ENCODE assay signal across 8 mouse cellular contexts in the genomic region with DNA sequence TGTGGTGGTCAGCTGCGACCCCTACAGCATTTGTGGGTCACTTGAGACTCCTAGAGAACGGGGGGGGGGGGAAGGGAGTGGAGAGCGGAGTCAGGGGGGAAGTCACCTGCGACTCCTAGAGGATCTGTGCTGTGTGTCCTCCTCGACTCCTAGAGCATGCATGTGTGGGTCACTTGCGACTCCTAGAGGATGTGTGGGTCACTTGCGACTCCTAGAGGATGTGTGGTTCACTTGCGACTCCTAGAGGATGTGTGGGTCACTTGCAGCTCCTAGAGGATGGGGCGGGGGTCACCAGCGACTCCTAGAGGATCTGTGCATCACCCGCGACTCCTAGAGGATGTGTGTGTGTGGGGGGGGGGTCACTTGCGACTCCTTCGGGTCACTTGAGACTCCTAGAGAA. TPM values are rescaled to one million over a fixed set of nuclear protein-coding genes. Genes with fewer than 3 reads are reported as not detected.
DNase-seq lines count a peak whose midpoint lies in the region; ATAC-seq lines count a peak whose summit lies in the region.

No protein-coding gene starts in this region.

- no peaks in the 10 kb centered on the region for H3K4me1 ChIP-seq in kidney, embryonic 16.5 days (ENCODE audit: insufficient read depth, low read length)

- DNase-seq in frontal cortex, postnatal 25 days (ENCODE audit: low spot score in 2 of 2): no peak
- peak; percentile 56 for DNase-seq in 3T3-L1 (ENCODE audit: low read depth, low spot score)
- DNase-seq in R1 (ENCODE audit: low read depth, low spot score): peak; percentile 97
- DNase-seq in forelimb bud, embryonic 11.5 days (ENCODE audit: low read depth, low spot score): peak; percentile 42
- DNase-seq in urinary bladder, postnatal 4 days (ENCODE audit: low spot score in 2 of 2): no peak

- WGBS in kidney, embryonic 16.5 days: 60% methylated on average over 14 of the region's 14 CpGs

- H3K9ac ChIP-seq in kidney, embryonic 16.5 days (replicated peaks; ENCODE audit: low read length): no peak overlapping the region

- no peaks in the 10 kb centered on the region for H3K36me3 ChIP-seq in kidney, embryonic 16.5 days (ENCODE audit: insufficient read depth, low read length)

- H3K27me3 ChIP-seq in kidney, embryonic 16.5 days (ENCODE audit: insufficient read depth, low read length): no peaks in the 10 kb centered on the region

- no peak overlapping the region for H3K27ac ChIP-seq in kidney, embryonic 16.5 days (ENCODE audit: low read length)

- H3K4me3 ChIP-seq in kidney, embryonic 16.5 days (ENCODE audit: low read length): no peak overlapping the region

- peak; percentile 64 for ATAC-seq in frontal cortex, adult (ENCODE audit: low TSS enrichment)
- peak; percentile 47; the same call in 1 of the 2 replicates for ATAC-seq in kidney, embryonic 16.5 days (ENCODE audit: low FRiP score, low TSS enrichment)
- ATAC-seq in megakaryocyte-erythroid progenitor cell, adult 5-6 weeks (replicated peaks; ENCODE audit: low FRiP score, low TSS enrichment, poor library complexity, severe bottlenecking): peak; percentile 96

- H3K9me3 ChIP-seq in kidney, embryonic 16.5 days (ENCODE audit: low read length): no peaks in the 10 kb centered on the region

- H3K4me2 ChIP-seq in kidney, embryonic 16.5 days (replicated peaks; ENCODE audit: low read depth, low read length): no peak overlapping the region

RNA-seq across cellular contexts. Expression of a gene that starts 2.0 kb away (rescaled TPM):
- not detected in 2 replicates for polyA plus RNA-seq in kidney, embryonic 16.5 days (2015; fragmentation: Nextera tagmentation; extraction: Ambion mirVana)
- total RNA-seq in megakaryocyte-erythroid progenitor cell, adult 5-6 weeks (2014; fragmentation: Nextera tagmentation): not detected in 2 replicates
- total RNA-seq in megakaryocyte-erythroid progenitor cell, adult 5-6 weeks (2017): not detected in 2 replicates

RNA-seq across cellular contexts. Expression of a gene that starts 11.3 kb away (rescaled TPM):
- polyA plus RNA-seq in kidney, embryonic 16.5 days (2015; fragmentation: Nextera tagmentation; extraction: Ambion mirVana): 11.2 and 11.3 TPM in 2 replicates
- 19.9 and 24.4 TPM in 2 replicates for total RNA-seq in megakaryocyte-erythroid progenitor cell, adult 5-6 weeks (2014; fragmentation: Nextera tagmentation)
- total RNA-seq in megakaryocyte-erythroid progenitor cell, adult 5-6 weeks (2017): 24.4 and 37.8 TPM in 2 replicates

RNA-seq across cellular contexts. Expression of a gene that starts 44.1 kb away (rescaled TPM):
- polyA plus RNA-seq in kidney, embryonic 16.5 days (2015; fragmentation: Nextera tagmentation; extraction: Ambion mirVana): 15.2 and 15.4 TPM in 2 replicates
- 12.3 and 27.8 TPM in 2 replicates for total RNA-seq in megakaryocyte-erythroid progenitor cell, adult 5-6 weeks (2014; fragmentation: Nextera tagmentation)
- 5.6 and 8.5 TPM in 2 replicates for total RNA-seq in megakaryocyte-erythroid progenitor cell, adult 5-6 weeks (2017)

RNA-seq across cellular contexts. Expression of a gene that starts 59.0 kb away (rescaled TPM):
- polyA plus RNA-seq in kidney, embryonic 16.5 days (2015; fragmentation: Nextera tagmentation; extraction: Ambion mirVana): 2.8 and 3.1 TPM in 2 replicates
- 1.8 and 1.9 TPM in 2 replicates for total RNA-seq in megakaryocyte-erythroid progenitor cell, adult 5-6 weeks (2014; fragmentation: Nextera tagmentation)
- total RNA-seq in megakaryocyte-erythroid progenitor cell, adult 5-6 weeks (2017): 2.2 and 3.7 TPM in 2 replicates

Comparison
In these comparisons a context has a peak if more than half of its experiments do, and no peak if none do; other contexts are left out.
1. DNase-seq: peak in 3T3-L1 (single experiment), R1 (single experiment) and forelimb bud, embryonic 11.5 days (single experiment); none in frontal cortex, postnatal 25 days (0 of 2) and urinary bladder, postnatal 4 days (0 of 2).
2. Peak in every context shown above with its lines, with median percentiles within 50 percentile points of each other: ATAC-seq.